Mouse (Mus musculus): ENCODE measurements around the gene Zfp597.

DNA sequence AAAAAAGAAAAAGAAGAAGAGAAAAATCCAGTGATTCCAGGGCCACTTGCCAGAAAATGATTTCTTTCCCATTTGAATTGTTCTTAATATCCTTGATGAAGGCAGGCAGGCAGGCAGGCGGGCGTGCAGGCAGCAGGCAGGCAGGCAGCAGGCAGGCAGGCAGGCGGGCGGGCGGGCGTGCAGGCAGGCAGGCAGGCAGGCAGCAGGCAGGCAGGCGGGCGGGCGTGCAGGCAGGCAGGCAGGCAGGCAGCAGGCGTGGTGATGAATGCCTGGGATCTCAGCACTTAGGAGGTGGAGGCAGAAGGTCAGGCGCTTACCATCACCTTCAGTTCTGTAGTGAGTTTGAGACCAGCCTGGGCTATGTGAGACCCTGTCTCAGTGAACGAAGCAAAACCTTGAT is 31.8 kb downstream of the Zfp597 start:
- TF ChIP-seq CTCF (IDR thresholded peaks at IDR 0.05; ENCODE audit: low read depth) (no peak), EP300 (IDR thresholded peaks at IDR 0.05; ENCODE audit: low read depth) (no peak)

Data from liver, embryonic 14.5 days (tissue).